Mouse (Mus musculus) spleen, postnatal 0 days (tissue): Measurements from ENCODE around the gene Cenpn. TPM values are rescaled to one million over a fixed set of nuclear protein-coding genes. Genes with fewer than 3 reads are reported as not detected.

Source experiments
- polyA plus RNA-seq: library from polyadenylated mRNA; unstranded; fragments of >200 nt; fragmentation: Nextera tagmentation; extraction: Ambion mirVana; gene quantifications from 2 replicates; pipeline ENCODE4 v1.2.1, GENCODE M21; 2015

The Cenpn gene
- polyA plus RNA-seq = 32.8 and 34.9 TPM in 2 replicates

DNA sequence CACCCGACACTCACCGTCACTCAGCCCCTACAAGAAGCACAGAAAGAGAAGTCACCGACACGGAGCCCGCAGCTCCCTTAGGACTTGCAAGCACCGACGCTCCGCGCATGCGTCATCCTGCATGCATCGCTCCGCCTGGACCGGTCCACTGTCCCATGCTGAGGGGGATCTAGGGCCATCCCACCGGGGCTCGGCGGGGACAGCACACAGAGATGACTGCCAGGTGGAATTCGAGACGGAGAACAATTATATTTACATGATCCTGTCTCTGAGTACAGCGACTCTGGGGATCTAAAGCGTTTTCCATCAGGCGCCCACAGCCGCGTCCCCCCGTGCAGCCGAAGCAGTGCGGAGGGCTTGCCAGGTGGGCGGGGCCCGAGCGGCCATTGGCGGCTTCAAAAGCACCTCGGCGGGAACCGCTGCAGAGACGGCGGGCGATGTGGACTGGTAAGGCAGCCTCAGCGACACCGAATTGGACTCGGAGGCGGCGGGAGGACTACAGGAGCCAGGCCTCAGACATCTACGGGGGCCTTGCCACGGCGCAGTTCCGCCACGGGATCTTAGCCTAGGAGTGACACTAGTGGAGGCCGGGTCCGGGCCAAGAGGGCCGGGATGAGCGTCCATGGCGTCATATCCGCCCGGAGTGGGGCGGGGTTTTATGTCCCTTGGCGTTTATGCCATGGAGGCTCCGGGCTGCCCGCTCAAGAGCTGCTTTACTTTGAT is at the start of gene Cenpn, which contains the start of gene Cmc2:
Gene Cenpn, plus strand, starts transcription at position 394 of the 723 bp plus-strand sequence.
Gene Cmc2, minus strand, starts transcription at position 119 of the 723 bp plus-strand sequence.

DNA sequence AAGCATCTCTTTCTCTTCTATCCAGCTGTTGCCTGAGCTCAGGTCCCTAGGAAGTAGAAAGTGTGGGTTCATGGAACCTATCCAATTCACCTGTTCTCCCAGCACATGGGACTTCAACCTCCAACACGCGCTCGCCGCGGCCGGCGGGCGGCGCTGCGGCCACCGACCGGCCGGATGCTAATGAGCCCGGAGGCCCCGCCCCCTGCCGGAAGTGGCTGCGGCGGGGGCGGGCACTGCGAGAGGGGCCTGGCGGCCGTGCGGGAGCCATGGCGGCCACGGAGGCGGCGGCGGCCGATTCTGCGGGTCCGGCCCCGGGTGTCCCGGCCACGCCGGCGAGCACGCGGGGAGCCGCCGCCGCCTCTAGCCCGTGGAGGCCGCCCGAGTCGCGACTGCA is 21.6 kb downstream of the Cenpn start, which contains the start of gene Atmin:
Gene Atmin, plus strand, starts transcription at position 233 of the 394 bp plus-strand sequence.

GRCm38 (mm10) chr8:116978631-116979256 is 57.2 kb downstream of the Cenpn start, which contains the start of gene 1700030J22Rik:
Gene 1700030J22Rik, minus strand, starts transcription at chr8:116978959.

Other genes with a start within 250 kb of the Cenpn start
- 3.3 and 4.9 TPM in 2 replicates for gene Cdyl2, start 188.7 kb upstream of the Cenpn start, polyA plus RNA-seq
- 96.4 and 111 TPM in 2 replicates for gene Cmc2, start 275 bp upstream of the Cenpn start, polyA plus RNA-seq
- 5.8 and 6.6 TPM in 2 replicates for gene Atmin, start 21.7 kb downstream of the Cenpn start, polyA plus RNA-seq
- 0.24 and 0.52 TPM in 2 replicates for gene 1700030J22Rik, start 57.2 kb downstream of the Cenpn start, polyA plus RNA-seq
- gene Gcsh, start 71.8 kb downstream of the Cenpn start, polyA plus RNA-seq = 34.6 and 40.0 TPM in 2 replicates
- gene Pkd1l2, start 160.7 kb downstream of the Cenpn start, polyA plus RNA-seq = 0.16 and 0.24 TPM in 2 replicates
- gene Bco1, start 174.1 kb downstream of the Cenpn start, polyA plus RNA-seq = 0.08 TPM in 1 of 2 replicates, not detected in the other
- gene Gan, start 236.4 kb downstream of the Cenpn start, polyA plus RNA-seq = 1.5 and 1.6 TPM in 2 replicates